Mouse (Mus musculus) neutrophil, adult 5-6 weeks (primary cell): ENCODE measurements around the gene Rpl9-ps1. TPM values are rescaled to one million over a fixed set of nuclear protein-coding genes. Genes with fewer than 3 reads are reported as not detected.

Source experiments
- ATAC-seq: fragments of 151-379, 151-347 bp; 2 replicates; pipeline ENCODE4 v1.8.0; 2017; ENCODE audit warnings: mild to moderate bottlenecking, moderate TSS enrichment; ENCODE audit not compliant: insufficient number of reproducible peaks, poor library complexity, low FRiP score, severe bottlenecking; ENCODE audit errors: extremely low read depth
- total RNA-seq: library from RNA; stranded (forward); fragments of 200-1000 nt; gene quantifications from 2 replicates; pipeline ENCODE4 v1.2.3, GENCODE M21; 2017

The Rpl9-ps1 gene
- total RNA-seq, 1 experiment from 2014 or later = 1.4 TPM

- no peak for ATAC-seq
These were observed 14.4 kb downstream of the Rpl9-ps1 start for GRCm38 (mm10) chr11:83631065-83631464.

GRCm38 (mm10) chr11:83630630-83631029, 14.8 kb downstream of the Rpl9-ps1 start:
- no peak for ATAC-seq

- ATAC-seq = peak; percentile 56; the same call in 1 of the 2 replicates
These were observed 16.6 kb downstream of the Rpl9-ps1 start for GRCm38 (mm10) chr11:83628808-83629207.

- no peak for ATAC-seq
These were observed 21.8 kb downstream of the Rpl9-ps1 start for GRCm38 (mm10) chr11:83623586-83623985.

GRCm38 (mm10) chr11:83619037-83619436, 26.4 kb downstream of the Rpl9-ps1 start:
- ATAC-seq = no peak

- ATAC-seq = no peak
These were observed 27.2 kb downstream of the Rpl9-ps1 start for GRCm38 (mm10) chr11:83618238-83618637.

GRCm38 (mm10) chr11:83616586-83616985, 28.8 kb downstream of the Rpl9-ps1 start:
- ATAC-seq = peak; percentile 56; the same call in 1 of the 2 replicates

- ATAC-seq = 0 out of 2 replicates have a peak, but pooled peaks have one; percentile 26
These were observed 34.5 kb downstream of the Rpl9-ps1 start for GRCm38 (mm10) chr11:83610900-83611299.

GRCm38 (mm10) chr11:83606396-83606795, 39.0 kb downstream of the Rpl9-ps1 start:
- ATAC-seq = no peak

- peak; percentile 52 for ATAC-seq
These were observed 39.9 kb downstream of the Rpl9-ps1 start for GRCm38 (mm10) chr11:83605535-83605934.

- ATAC-seq = no peak
These were observed 40.7 kb downstream of the Rpl9-ps1 start for GRCm38 (mm10) chr11:83604698-83605097.

- no peak for ATAC-seq
These were observed 42.0 kb downstream of the Rpl9-ps1 start for GRCm38 (mm10) chr11:83603399-83603798.

- no peak for ATAC-seq
These were observed 44.8 kb downstream of the Rpl9-ps1 start for GRCm38 (mm10) chr11:83600576-83600975.

- no peak for ATAC-seq
These were observed 46.4 kb downstream of the Rpl9-ps1 start for GRCm38 (mm10) chr11:83598991-83599390.

GRCm38 (mm10) chr11:83598207-83598837, 47.1 kb downstream of the Rpl9-ps1 start:
- no peak for ATAC-seq

GRCm38 (mm10) chr11:83597796-83598195, 47.6 kb downstream of the Rpl9-ps1 start:
- ATAC-seq = no peak

GRCm38 (mm10) chr11:83595669-83596455, 49.6 kb downstream of the Rpl9-ps1 start:
- peak; percentile 81 for ATAC-seq
